Mouse (Mus musculus): ENCODE measurements at regions not wholly inside any gene's neighbourhood (a gene's known extent, or its start where the extent isn't known, plus 50 kb on each side); places are given as distances from the start of the nearest gene placed in this dataset.
"Not testable (repeated sequence)": the region's sequence is repeated elsewhere in the genome, so short reads cannot be mapped to it uniquely, and the experiment has no call there.

- H3K4me2 ChIP-seq (ENCODE audit: low read depth, low read length); H3K9me3 ChIP-seq (replicated peaks; ENCODE audit: control insufficient read depth, low read length); H3K9ac ChIP-seq (replicated peaks; ENCODE audit: low read length); H3K27ac ChIP-seq (replicated peaks; ENCODE audit: low read depth, low read length); H3K27me3 ChIP-seq (ENCODE audit: control insufficient read depth, insufficient read depth, low read length); H3K36me3 ChIP-seq (replicated peaks; ENCODE audit: control insufficient read depth, insufficient read depth, low read depth, low read length); ATAC-seq (replicated peaks; ENCODE audit: insufficient number of reproducible peaks, low FRiP score, low TSS enrichment, low read depth); H3K4me3 ChIP-seq (ENCODE audit: low read depth, low read length); H3K4me1 ChIP-seq (ENCODE audit: control insufficient read depth, insufficient read depth, low read length): not testable (repeated sequence)
- peak; percentile 74 for DNase-seq (ENCODE audit: low spot score)
- 1% methylated on average over 21 of the region's 39 CpGs for WGBS
These were observed 375.5 kb upstream of the Asap2 start for GRCm38 (mm10) chr12:20614766-20615165.

Measured in embryonic facial prominence, embryonic 11.5 days (tissue).